Mouse (Mus musculus): ENCODE measurements around the gene Adcy9.

Gene Adcy9

DNA sequence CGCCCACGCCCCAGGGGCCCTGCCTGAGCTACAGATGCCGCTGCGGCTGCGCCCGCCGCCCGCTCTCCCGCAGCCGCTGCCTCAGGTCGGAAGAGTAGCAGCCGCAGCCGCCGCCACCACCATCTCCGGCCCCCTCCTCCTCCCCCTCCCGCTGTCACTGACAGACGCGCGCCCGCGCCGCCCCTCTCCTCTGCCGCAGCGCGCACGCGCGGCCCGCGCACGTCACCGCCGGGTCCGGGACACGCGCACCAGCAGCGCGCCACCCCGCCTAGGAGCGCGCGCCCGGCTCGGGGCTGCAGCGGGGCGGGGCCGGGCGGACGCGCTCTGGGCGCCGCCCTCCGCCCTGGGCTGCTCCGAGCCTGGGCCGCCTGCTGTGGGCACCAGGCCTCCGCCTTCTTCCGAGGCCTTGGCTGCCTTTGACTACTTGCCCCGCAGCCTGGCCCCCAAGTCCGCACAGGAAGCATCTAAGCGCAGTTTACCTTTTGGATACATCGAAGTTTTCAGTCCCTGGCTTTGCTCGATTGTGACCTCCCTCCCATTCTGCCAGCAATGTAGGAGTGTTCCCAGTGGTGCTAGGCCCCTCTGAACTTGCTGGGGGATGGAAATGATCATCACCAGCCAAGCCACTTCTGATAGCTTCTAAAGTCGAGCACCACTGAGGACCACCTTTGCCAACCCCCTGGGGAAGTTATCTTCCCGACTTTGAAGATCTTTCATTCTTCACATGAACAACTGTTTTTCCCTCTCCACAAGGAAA lies at the start of gene Adcy9:
Gene Adcy9 (minus strand): TSS at position 201 of the 757 bp plus-strand sequence.
- peak; percentile 52 for DNase-seq (ENCODE audit: low read depth, low spot score)

DNA sequence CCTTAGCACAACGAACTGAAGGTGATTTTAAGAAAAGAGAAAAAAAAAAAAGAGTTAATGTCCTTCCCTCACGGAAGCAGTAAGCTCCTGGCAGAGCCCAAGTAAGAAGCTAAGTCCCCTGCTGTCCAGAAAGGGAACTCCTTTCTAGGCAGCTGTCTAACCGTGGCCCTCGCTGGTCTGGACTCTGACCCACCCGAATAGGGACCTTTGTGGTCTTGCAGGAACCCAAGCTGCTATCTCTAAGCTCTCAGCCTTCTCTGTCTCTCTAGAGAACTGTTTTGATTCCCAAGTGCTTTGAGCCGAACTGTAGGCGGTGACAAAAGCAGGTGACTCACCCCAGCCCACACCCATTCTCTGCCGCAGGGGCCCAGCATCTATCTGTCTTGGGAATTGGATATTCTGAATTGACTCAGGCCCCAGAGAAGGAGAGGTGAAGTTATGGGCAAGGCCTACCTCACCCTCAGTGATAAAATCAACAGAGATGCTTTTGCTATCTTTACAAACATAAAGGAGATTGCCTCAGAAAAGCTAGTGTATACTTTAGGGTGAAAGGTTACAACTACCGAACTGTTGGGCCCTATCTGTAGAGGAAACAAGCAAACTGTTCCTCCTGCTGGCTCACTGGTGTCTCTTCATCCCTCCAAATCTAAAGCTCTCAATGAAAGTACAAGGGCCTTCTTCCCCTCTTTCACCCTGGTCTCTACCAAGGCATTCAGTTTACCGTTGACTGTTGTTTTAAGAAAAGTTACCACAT lies 49.5 kb upstream of the Adcy9 start:
- DNase-seq (ENCODE audit: low read depth, low spot score): no peak

DNA sequence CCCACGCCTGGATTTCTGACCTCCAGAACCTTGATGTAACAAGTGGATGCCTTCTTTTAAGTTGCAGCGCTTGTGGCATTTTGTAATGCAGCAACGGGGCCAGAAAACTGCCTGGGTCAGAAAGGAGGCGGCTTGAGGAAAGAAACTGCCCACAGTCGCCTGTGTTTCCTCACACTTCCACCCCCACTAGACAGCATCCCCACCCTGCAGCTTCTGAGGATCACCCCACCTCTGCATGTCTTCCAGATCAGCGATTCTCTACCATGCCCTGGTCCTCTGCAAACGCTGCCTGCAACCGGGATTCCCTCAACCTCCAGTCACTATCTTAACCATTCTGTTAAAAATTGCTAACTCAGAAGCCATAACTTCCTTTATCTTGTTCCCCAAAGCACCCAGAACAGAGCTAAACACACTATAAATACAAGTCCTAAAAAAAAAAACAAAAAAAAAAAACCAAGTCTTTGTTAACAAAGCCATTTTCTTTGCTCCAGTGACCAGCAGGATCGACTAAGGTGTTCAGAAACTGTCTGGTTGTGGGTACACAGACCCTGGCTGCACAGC lies 44.3 kb upstream of the Adcy9 start:
- DNase-seq (ENCODE audit: low read depth, low spot score): no peak

DNA sequence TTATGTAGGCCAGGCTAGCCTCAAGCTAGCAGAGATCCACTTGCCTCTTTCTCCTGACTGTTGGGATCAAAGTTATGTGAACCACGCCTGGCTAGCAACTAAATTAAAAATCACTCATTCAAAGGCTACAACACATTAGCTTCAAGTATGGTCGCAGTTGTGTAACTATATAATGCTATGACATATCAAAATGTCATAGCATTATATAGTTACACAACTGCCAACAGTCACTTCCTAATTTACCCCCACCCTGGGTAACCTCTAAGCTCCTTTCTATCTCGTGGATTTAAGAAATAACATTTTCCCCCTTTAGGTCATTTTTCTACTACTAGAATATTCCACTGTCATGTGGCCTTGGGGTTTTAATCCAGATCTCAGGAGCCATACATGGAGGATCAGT lies 37.6 kb upstream of the Adcy9 start:
- no peak for DNase-seq (ENCODE audit: low read depth, low spot score)

DNA sequence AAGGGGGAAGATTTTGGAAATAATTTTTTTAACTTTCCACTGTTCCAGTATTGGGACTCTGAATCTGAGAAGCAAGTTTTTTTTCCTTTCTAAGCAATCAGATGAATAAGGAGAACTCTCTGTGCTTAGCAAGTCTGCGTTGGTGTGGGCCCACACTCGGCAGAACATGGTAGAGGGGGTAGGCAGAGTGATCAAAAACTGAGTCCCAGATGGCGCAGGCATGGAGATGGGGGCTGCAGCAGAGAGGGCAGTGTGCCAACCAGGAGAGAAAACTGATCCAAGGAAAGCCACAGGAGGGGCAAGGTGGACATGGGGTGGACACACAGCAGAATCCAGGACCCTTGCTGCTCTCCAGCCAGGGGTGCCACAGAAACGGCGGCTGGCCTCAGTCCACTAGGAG lies 36.1 kb upstream of the Adcy9 start:
- no peak for DNase-seq (ENCODE audit: low read depth, low spot score)

DNA sequence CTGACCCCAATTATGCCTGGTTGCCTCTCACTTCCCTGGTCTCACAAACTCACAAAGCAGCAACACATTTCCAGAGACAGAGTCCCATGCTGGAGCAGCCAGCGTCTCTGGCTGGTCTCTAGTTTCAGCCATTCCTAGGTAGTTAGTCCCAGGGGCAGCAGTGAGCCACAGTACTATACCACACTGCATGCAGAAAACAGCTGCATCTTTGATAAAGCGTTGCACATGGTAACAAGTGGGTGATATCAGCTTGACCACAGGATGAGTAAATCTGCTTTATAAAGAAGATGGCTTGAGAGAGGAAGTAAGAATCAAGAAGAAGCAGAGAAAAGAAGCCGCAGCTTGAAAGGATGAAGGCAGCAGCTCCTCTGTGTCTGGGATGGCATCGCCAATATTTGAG lies 35.4 kb upstream of the Adcy9 start:
- no peak for DNase-seq (ENCODE audit: low read depth, low spot score)

DNA sequence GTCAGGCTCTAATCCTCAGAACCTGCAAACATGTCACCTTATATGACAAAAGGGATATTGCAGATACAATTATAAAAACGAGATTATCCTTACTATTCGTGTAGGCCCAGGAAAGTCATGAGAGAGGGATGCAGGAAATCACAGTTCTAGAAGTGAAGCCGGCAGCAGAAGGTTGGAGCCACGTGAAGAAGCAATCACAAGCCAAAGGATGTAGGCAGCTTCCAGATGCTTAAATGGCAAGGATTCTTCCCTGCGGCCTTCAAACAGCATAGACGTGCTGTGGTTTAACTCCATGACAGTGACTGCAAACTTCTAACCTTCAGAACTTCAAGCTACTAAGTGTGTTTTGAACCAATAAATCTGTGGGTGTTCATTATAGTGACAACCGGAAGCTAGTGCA lies 34.3 kb upstream of the Adcy9 start:
- DNase-seq (ENCODE audit: low read depth, low spot score): no peak

DNA sequence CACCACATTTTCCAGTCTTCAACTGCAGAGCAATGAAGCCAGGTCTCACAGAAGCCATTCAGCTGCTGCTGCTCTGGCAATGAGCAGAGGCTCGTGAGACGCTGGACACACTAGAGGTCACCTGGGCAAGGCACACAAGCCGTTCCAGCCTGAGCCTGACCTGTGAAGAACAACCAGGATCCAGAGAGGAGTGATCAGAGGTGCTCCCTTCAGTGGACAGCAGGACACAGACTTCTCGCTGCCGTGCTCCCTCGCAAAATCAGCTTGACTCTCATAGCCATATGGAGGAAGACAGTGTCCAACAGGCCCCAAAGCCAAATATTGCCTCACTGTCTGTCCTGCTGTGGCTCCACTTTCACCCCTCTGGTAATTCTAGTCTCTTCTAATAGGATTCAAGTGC lies 29.1 kb upstream of the Adcy9 start:
- no peak for DNase-seq (ENCODE audit: low read depth, low spot score)

DNA sequence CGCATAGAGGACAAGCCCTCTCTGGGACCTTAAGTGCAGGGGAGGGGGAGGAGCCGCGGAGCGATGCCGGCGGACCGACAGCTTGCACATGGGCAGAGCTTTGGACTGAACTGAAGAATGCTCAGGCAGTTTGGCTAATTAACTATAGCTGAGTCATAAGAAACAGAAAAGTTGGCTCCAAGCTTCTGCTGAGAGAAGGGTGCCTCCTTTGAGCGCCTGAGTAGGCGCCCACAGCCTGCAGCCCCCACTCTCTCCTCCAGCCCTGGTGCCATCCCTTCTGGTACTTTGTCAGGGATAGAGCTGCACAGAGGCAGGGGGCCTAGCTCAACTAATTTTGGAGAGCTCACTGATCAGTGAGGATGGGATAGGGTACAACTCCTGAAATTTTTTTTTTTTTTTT lies 27.9 kb upstream of the Adcy9 start:
- DNase-seq (ENCODE audit: low read depth, low spot score): no peak

DNA sequence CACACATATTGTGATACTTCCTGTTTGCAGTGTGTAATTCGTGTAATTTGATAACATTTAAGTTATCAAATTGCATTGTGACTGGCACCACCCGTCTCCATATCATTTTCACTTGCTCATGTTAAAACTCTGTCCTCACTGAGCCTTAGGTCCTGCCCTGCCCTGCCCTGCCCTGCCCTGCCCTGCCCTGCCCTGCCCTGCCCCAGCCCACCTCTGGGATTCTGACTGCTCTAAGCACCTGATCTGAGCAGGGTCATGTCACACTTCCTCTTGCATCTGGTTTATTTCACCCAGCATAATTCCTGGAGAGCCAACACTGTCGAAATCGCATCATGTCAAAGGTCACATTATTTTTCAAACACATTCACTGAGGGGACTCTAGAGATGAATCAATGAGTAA lies 26.1 kb upstream of the Adcy9 start:
- DNase-seq (ENCODE audit: low read depth, low spot score): no peak

DNA sequence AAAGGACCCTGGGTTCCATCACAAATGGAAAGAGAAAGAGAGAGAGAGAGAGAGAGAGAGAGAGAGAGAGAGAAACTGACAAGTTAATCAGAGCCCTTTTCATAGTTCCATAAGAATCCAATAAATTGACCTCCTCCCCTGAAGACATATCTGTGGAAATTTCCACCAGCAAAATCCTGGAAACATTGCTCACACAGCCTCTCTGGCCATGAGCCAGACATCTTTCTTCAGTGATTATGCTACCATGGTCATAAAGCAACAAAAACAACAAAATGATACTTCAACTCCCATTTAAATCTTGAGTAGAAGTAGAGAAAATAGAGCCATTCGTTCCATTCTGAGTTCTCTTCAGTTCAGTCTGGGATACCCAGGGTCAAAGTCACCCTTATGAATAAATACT lies 24.1 kb upstream of the Adcy9 start:
- no peak for DNase-seq (ENCODE audit: low read depth, low spot score)

DNA sequence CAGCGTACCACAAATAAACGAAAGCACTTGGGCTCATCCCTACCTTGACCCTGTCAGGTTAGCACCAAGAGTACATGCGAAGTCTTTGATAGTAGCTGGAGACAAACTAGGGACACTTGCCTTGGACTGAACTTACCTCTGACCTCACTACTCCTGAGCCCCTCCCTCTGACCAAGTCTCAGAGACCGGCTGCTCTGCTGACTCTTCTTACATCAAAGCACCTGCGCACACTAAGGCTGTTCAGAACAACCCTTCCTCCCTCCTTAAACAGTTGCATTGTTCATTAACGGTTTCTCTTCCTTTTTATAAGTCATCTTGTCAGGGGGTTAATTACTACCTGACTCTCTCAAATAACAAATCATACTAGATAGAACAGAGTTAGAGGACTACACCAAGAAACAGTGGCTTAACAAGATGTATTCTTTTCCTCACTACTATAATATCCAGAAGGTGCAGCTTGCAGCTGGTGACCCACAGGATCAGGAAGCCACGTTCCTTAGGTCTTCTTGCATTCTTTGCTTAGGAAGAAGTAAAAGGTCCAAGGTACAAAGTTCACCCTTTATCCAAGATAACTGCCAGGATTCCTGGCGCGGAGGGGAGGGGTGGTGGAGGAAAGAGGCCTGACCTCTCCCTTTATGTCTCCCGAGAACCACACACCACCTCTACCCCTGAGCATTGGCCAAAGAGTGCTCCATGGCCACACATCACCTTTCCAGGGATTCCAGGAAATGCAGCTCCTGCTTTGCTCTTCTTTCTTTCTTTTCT lies 19.2 kb upstream of the Adcy9 start:
- no peak for DNase-seq (ENCODE audit: low read depth, low spot score)

DNA sequence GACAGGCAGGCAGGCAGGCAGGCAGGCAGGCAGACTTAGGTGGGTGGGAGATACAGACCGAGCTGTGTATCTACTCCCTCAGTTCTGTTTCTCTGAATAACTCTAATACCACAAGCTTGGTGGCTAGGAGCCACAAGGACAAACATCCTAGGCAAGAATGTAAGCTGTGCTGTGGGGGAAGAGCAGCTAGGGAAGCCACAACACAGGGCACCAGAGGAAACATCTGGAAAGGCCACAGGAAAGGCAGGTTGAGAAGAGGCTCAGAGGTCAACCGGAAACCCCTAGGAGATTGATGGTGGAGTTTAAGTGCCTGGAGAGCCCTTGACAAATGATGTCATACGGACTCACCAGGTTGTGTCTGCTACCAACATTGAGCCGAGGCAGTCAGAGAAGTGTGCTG lies 16.4 kb upstream of the Adcy9 start:
- DNase-seq (ENCODE audit: low read depth, low spot score): no peak

DNA sequence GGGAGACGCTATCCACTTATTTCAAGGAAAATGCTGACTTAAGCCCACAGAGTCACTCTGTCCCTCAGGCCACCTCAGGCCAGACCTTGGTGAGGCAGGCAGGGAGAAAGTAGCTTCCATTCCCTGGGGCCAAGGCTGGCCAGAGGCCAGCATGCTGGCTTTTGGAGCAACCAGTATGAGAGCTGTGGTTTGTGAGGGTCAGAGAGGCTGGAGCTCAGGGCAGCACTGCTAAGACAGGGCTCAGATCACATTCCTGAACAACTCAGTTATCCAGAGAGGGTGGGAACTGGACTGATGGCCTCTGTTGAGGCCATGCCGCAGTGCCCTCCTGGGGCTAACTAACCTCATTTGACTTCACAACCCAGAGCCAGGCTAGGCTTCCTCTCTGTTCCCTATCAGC lies 15.1 kb upstream of the Adcy9 start:
- DNase-seq (ENCODE audit: low read depth, low spot score): no peak

DNA sequence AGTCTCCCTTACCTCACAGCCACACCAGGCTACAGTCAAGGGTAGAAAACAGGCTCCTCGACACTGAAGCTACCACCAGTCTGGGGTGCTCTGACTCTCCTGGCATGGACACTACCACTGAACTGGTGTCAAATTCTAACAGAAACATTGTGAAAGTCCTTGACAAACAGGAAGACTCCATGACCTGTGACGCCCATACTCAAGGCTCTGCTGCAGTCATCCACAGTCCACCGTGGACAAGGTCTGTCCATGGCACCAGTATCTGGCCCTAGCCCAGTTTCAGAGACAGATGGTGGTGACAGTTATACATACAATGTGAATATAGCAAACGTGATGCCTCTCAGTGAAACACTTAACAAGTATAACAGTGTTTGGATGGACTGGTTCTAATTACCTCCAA lies 11.5 kb upstream of the Adcy9 start:
- no peak for DNase-seq (ENCODE audit: low read depth, low spot score)

DNA sequence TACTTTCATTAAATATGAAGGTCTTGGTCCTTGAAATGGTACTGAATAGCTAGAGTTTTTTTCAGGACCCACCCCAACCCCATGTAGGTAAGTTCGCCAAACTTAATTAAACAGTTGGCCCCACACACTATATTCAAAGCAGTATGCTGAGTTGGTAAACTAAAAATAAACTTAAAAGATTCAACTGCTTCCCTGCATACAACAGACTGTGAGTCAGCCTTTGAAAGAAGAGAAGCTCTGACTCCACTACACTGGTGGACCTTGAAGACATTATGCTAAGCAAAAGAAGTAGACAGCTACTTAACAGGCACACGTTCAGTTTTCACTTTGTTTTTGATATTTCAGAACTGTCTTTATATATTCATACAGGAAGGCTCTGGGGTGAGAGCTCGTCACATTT lies 10.7 kb upstream of the Adcy9 start:
- DNase-seq (ENCODE audit: low read depth, low spot score): no peak

DNA sequence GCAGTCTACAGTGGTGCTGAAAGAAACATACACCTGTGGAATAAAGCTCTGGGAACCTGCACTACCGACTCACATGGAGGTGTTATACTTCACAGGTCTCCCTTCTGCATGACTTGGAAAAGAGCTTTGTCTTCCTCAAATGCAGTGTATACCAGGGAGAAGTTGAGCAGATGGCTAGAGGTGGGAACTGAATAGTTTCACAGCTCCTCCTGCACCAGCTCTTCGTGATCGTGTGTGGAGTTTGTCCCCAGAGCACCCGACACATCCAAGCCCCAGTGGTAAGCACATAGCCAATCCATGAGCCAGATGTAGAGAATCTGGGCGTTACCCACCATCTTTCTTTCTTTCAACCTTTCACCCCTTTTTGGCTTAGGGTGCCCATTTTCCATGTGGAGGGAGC lies 9.9 kb upstream of the Adcy9 start:
- DNase-seq (ENCODE audit: low read depth, low spot score): no peak

DNA sequence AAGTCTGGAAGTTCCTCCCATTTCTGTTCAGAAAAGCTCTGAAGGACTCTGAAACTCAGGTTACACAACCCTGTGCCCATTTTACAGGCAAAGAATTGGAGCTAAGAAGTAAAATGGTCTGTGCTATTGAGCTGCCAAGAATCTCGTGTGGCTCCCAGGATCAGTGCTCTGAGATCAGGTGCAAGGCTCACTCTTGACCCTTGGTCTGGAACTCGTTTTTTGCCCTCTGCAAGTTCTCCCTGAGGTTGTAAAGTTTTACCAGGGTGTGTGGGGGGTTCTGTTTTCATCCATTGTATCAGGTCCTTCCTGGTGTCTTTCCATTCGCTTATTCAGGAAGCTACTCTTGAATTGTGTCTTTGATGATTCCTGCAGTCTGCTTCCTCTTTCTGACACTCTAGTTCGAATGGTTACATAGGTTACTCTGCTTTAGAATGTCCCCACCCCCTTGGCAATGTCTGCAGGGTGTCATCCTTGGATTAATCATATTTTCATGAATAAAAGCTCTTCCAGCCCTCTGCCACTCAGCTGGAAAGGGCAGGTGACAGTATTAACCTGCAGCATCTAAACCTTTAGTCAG lies 5.4 kb upstream of the Adcy9 start:
- DNase-seq (ENCODE audit: low read depth, low spot score): no peak

DNA sequence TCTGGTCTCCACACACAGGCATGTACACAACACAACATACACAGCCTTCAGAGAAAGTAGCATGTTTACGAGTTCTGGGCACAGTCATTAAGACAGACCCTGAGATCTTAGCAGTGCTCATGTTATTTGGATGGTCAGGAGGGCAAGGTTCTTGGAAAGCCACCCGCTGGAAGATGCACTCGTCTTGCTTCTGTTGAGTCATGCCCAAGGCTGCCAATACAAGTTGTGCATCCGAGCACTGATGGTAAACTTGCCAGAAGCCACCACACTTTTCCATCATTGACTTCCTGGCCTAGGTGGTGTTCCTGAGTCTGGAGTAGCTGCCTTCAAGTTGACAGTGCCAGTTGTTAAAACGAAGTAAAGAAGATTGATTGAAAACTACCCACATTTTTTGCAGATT lies 3.3 kb upstream of the Adcy9 start:
- DNase-seq (ENCODE audit: low read depth, low spot score): no peak

DNA sequence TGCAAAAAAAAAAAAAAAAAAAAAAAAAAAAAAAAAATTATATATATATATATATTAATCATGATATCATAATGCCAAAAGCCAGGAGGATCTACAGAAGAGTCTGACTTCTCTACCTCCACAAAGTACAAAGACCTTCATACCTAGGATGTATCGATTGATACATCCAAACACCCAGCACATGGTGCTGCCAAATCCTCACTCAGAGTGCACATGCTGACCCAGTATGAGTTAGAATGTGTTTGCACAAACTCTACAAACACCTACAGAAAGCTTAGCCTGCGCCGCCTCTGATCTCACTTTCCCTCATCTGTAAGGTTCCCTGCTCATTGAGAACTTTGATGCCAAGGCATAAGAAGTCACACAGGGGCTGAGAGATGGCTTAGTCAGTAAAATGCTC lies 2.7 kb upstream of the Adcy9 start:
- no peak for DNase-seq (ENCODE audit: low read depth, low spot score)

DNA sequence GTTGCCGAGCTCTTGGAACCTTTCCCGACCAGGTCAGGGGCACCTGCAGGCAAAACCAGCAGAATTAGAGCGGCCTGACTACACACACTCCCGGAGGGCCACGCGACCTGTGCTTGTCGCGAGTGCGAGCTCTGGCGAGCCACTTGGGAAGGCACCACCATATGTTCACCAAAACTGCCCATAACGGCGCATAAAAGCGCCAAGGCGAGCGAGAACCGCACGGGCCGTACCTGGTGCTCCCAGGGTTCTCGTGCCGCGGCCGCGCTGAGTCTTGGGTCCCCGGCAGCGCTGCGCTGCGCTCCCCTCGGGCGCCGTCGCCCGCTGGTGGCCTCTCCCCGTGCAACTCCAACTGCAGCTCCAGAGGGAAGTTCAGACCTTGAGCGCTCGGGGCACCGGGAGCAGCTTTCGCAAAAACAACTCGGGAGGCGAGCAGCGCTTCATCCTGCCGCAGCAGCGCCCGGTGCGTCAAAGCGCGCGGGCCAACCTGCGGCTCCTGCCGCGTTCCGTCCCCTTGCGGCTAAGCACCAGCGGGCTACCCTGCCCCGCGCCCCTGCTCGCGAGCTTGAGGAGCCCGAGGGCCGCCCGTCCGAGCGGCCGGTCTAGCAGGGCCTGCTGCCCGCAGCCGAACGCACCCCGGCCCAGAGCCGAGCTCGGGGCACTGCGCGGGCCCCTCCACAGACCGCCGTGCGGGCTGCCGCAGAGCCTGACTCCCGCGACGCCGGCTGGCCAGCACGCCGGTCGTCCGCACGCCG lies 576 bp downstream of the Adcy9 start:
- peak; percentile 6 for DNase-seq (ENCODE audit: low read depth, low spot score)
